20 mouse cellular contexts compared by ENCODE assay signal in the genomic region with DNA sequence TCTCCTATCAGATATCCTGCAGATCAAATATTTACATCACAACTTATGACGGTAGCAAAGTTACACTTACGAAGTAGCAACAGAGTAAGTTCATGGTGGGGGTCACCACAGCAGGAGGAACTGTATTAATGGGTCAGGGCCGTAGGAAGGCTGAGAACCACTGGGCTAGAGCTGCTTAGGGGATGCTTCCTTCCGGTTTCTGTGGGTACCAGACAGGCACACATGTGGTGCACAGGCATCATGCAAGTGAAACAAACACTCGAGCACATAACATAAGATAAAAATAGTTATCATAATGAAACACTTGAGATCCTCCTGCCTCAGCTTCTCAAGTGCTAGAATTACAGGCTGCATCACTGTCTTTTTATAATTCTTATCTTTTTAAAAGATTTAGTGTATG.
"Had no signal": no experiment of that assay in that cellular context is flagged by ENCODE, and none has a peak within 500 bp of the region (broad histone marks: within the 10 kb centered on the region; RNA-seq: fewer than 3 reads in every experiment).

No protein-coding gene starts in this region.

- ATAC-seq: liver, postnatal 0 days; lung, postnatal 0 days; midbrain, embryonic 13.5 days; midbrain, embryonic 15.5 days had no signal

- H3K27ac ChIP-seq: macrophage; midbrain, embryonic 13.5 days; midbrain, embryonic 15.5 days; neural tube, embryonic 12.5 days had no signal

- H3K36me3 ChIP-seq: lung, embryonic 15.5 days; midbrain, embryonic 13.5 days; midbrain, embryonic 15.5 days; neural tube, embryonic 12.5 days; stomach, embryonic 15.5 days had no signal

- H3K4me1 ChIP-seq: midbrain, embryonic 13.5 days; midbrain, embryonic 15.5 days had no signal

- H3K27me3 ChIP-seq: lung, embryonic 15.5 days; megakaryocyte, embryonic 14.5 days; midbrain, embryonic 13.5 days; midbrain, embryonic 15.5 days; neural tube, embryonic 12.5 days; stomach, embryonic 15.5 days had no signal

- DNase-seq: liver, postnatal 0 days; lung, adult 2 months; lung, postnatal 14 days; lung, postnatal 36 days; retina, postnatal 1 day; right cerebral cortex, adult 18-20 months; right cerebral cortex, postnatal 25 days; right cerebral cortex, postnatal 4 days; spleen, adult 18-20 months; thymus, adult 2 months; thymus, postnatal 25 days; thymus, postnatal 4 days had no signal

- H3K9me3 ChIP-seq: lung, embryonic 15.5 days; megakaryocyte, embryonic 14.5 days; midbrain, embryonic 13.5 days; midbrain, embryonic 15.5 days; neural tube, embryonic 12.5 days; stomach, embryonic 15.5 days had no signal

- H3K4me3 ChIP-seq: lung, embryonic 15.5 days; midbrain, embryonic 13.5 days; midbrain, embryonic 15.5 days; neural tube, embryonic 12.5 days; stomach, embryonic 15.5 days had no signal

- H3K9ac ChIP-seq: liver, postnatal 0 days; lung, embryonic 15.5 days; midbrain, embryonic 13.5 days; midbrain, embryonic 15.5 days; neural tube, embryonic 12.5 days; stomach, embryonic 15.5 days had no signal
